Mouse (Mus musculus): ENCODE measurements around the gene Mgst1. TPM values are rescaled to one million over a fixed set of nuclear protein-coding genes. Genes with fewer than 3 reads are reported as not detected.

Mgst1 gene
- total RNA-seq, 2 experiments from 2014 or later: 52.8 to 70.4 TPM

Other genes starting within 250 kb of the Mgst1 start
- not detected for gene Slc15a5, start 60.4 kb upstream of the Mgst1 start, total RNA-seq (2021)

All from heart, postnatal 25 days (tissue).